Mouse (Mus musculus) embryonic fibroblast, embryonic 13.5 days (primary cell): ENCODE results near the gene Gan.

Source experiments
- CTCF ChIP-seq: IDR thresholded peaks from 2 replicates; pipeline ENCODE4 v1.5.1; 2011; ENCODE audit warnings: mild to moderate bottlenecking, control low read depth, low read length, moderate library complexity, borderline replicate concordance; ENCODE audit not compliant: insufficient read depth
- POLR2A ChIP-seq: IDR thresholded peaks from 2 replicates; pipeline ENCODE4 v1.6.1; 2011; ENCODE audit warnings: low read depth, mild to moderate bottlenecking, control low read depth, low read length, moderate library complexity

- TF ChIP-seq CTCF (no peak), POLR2A (no peak)
Observed at GRCm38 (mm10) chr8:117265079-117265478, 107.1 kb downstream of the Gan start.
